Mouse (Mus musculus) liver, embryonic 14.5 days (tissue): ENCODE data around the gene Cdk19. TPM values are rescaled to one million over a fixed set of nuclear protein-coding genes. Genes with fewer than 3 reads are reported as not detected.

ENCODE experiments used
- ATAC-seq: fragments of 200-750 bp; cut with Nextera tagmentation; 2 replicates; pipeline ENCODE4 v1.8.0; 2017; ENCODE audit warnings: moderate number of reproducible peaks, mild to moderate bottlenecking, moderate library complexity; ENCODE audit not compliant: insufficient read depth
- DNase-seq, 3 experiments: peaks; one replicate each; pipeline ENCODE4 v3.0.0-alpha.2; 2012 to 2013; ENCODE audit warnings: low read depth in 3 of 3, low spot score in 3 of 3
- H3K27ac ChIP-seq: fragments of 300-500 bp; sonication (generic); 2 replicates; pipeline ENCODE4 v1.5.1; 2014; ENCODE audit warnings: moderate library complexity, mild to moderate bottlenecking, control low read depth, inconsistent platforms
- H3K27me3 ChIP-seq: fragments of 300-500 bp; sonication (generic); 2 replicates; pipeline ENCODE4 v1.6.1; 2014; ENCODE audit warnings: mild to moderate bottlenecking, low read length, moderate library complexity; ENCODE audit not compliant: control insufficient read depth, insufficient read depth
- H3K36me3 ChIP-seq: fragments of 300-500 bp; sonication (generic); replicated peaks from 2 replicates; pipeline ENCODE4 v1.6.1; 2014; ENCODE audit warnings: low read depth; ENCODE audit not compliant: control insufficient read depth, insufficient read depth
- H3K4me1 ChIP-seq, 2 experiments: fragments of 200-500 bp in 1 of 2; fragments of 300-500 bp in 1 of 2; sonication (generic) in 1 of 2; replicated peaks; 2 replicates each; pipeline ENCODE4 v1.6.1; 2012 to 2014; ENCODE audit warnings: antibody characterized with exemption in 1 of 2, inconsistent platforms in 1 of 2, low read length in 1 of 2; ENCODE audit not compliant: control insufficient read depth in 2 of 2, insufficient read depth in 2 of 2
- H3K4me2 ChIP-seq: fragments of 300-500 bp; sonication (generic); 2 replicates; pipeline ENCODE4 v1.6.1; 2014; ENCODE audit warnings: low read depth, mild to moderate bottlenecking, control low read depth, moderate library complexity
- H3K4me3 ChIP-seq, 2 experiments: fragments of 200-500 bp in 1 of 2; fragments of 300-500 bp in 1 of 2; sonication (generic) in 1 of 2; 2 replicates each; pipeline ENCODE4 v1.5.1; 2012 to 2014; ENCODE audit warnings: low read depth in 2 of 2, low read length in 2 of 2, mild to moderate bottlenecking in 2 of 2, control low read depth in 1 of 2, inconsistent platforms in 1 of 2, moderate library complexity in 1 of 2; ENCODE audit not compliant: insufficient read depth in 1 of 2
- H3K9ac ChIP-seq: fragments of 300-500 bp; sonication (generic); replicated peaks from 2 replicates; pipeline ENCODE4 v1.6.1; 2014; ENCODE audit warnings: mild to moderate bottlenecking, control low read depth, moderate library complexity
- H3K9me3 ChIP-seq: fragments of 300-500 bp; sonication (generic); 2 replicates; pipeline ENCODE4 v1.6.1; 2016; ENCODE audit warnings: low read length, mixed read lengths; ENCODE audit not compliant: control insufficient read depth
- CTCF ChIP-seq: IDR thresholded peaks from 2 replicates; pipeline ENCODE4 v1.5.1; 2016; ENCODE audit warnings: antibody characterized with exemption, low read depth, control low read depth
- EP300 ChIP-seq: IDR thresholded peaks from 2 replicates; pipeline ENCODE4 v1.6.1; 2016; ENCODE audit warnings: antibody characterized with exemption, low read depth
- WGBS: fragments of 180-500 bp; shearing (Covaris S2); extraction: QIAGEN DNeasy Blood & Tissue Kit; methylation state at CpG from one replicate; pipeline ENCODE4 v1.1.7; 2014; ENCODE audit not compliant: insufficient replicate concordance; 5-methylcytosine and 5-hydroxymethylcytosine counted together
- polyA plus RNA-seq, 2 experiments: library from polyadenylated mRNA; depleted of rRNA in 1 of 2; stranded (reverse) in 1 of 2; unstranded in 1 of 2; fragments of >200 nt; fragmentation: Nextera tagmentation in 1 of 2; extraction: Ambion mirVana in 1 of 2; gene quantifications; 2 replicates each; pipeline versions ENCODE4 v1.2.1 to v1.2.3; 2012 to 2014

Cdk19 gene
- polyA plus RNA-seq, 2 experiments, result 3.1 TPM

GRCm38 (mm10) chr10:40406655-40407054 lies 67.3 kb downstream of the Cdk19 start:
- Histone ChIP-seq H3K4me2 (no peak overlapping the region), H3K9me3 (no peaks in the 10 kb centered on the region), H3K9ac (no peak overlapping the region), H3K36me3 (no peaks in the 10 kb centered on the region), H3K27me3 (no peaks in the 10 kb centered on the region), H3K27ac (no peak overlapping the region), H3K4me1 (no peaks in the 10 kb centered on the region), H3K4me3 (no peak overlapping the region)
- ATAC-seq (no peak), DNase-seq (no peak)
- WGBS, result 59% methylated on average over 3 of the region's 3 CpGs
- no peak for TF ChIP-seq CTCF

GRCm38 (mm10) chr10:40409336-40409735 lies 70.0 kb downstream of the Cdk19 start:
- no peak overlapping the region for H3K9ac ChIP-seq
- TF ChIP-seq EP300 (no peak), CTCF (no peak)
- H3K27me3 ChIP-seq, result no peaks in the 10 kb centered on the region
- no peaks in the 10 kb centered on the region for H3K36me3 ChIP-seq
- H3K4me3 ChIP-seq, result no peak overlapping the region
- no peak for ATAC-seq
- H3K27ac ChIP-seq, result no peak overlapping the region
- H3K4me2 ChIP-seq, result no peak overlapping the region
- 49% methylated on average over 2 of the region's 2 CpGs for WGBS
- H3K4me1 ChIP-seq, result no peaks in the 10 kb centered on the region
- no peaks in the 10 kb centered on the region for H3K9me3 ChIP-seq
- no peak for DNase-seq

DNA sequence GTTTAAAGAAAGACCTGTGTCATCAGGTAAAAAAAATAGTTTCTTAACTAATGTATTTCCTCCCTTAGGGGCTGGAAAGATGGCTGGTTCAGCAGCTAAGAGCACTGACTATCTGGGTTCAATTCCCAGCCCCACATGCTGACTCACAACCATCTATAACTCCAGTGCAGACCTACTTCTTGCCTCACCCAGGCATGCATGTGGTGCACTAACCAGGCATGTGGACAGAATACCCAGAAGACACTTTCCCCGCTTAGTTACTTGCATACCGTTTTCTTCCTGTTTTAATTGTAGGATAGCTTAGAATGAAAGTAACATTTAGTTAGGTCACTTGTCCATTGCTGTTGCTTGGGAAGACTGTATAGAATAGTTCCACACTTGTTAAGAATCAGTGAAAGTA lies 72.0 kb downstream of the Cdk19 start:
- TF ChIP-seq CTCF (no peak), EP300 (no peak)
- H3K4me1 ChIP-seq, result no peaks in the 10 kb centered on the region
- ATAC-seq (no peak), DNase-seq (no peak)
- H3K4me3 ChIP-seq, result no peak overlapping the region
- H3K36me3 ChIP-seq, result no peaks in the 10 kb centered on the region
- no peaks in the 10 kb centered on the region for H3K27me3 ChIP-seq
- H3K9ac ChIP-seq, result no peak overlapping the region
- H3K9me3 ChIP-seq, result no peaks in the 10 kb centered on the region
- no peak overlapping the region for H3K27ac ChIP-seq
- 82% methylated on average over 2 of the region's 2 CpGs for WGBS
- no peak overlapping the region for H3K4me2 ChIP-seq

DNA sequence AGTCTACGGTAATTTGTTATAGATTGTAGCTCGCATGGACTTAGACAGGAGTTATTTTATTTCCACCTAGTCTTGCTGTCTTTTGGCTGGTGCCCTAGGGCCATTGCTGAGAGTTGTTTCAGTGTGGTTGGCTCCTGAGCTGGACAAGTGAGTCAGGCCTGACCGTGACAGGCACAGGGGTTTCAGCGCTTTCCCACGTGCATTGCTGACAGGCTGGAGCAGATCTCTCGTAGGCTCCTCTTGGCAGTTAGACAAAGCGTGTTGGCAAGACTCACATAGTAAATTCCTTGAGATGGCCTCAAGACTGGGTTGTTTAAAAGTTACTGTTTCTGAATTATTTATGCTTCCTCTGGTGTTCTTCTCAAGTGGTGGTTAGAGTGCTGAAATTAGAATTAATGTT lies 77.6 kb downstream of the Cdk19 start:
- ATAC-seq (no peak), DNase-seq (no peak)
- H3K4me3 ChIP-seq, result no peak overlapping the region
- WGBS, result 76% methylated on average over 7 of the region's 7 CpGs
- no peak overlapping the region for H3K9ac ChIP-seq
- TF ChIP-seq CTCF (no peak), EP300 (no peak)
- H3K4me1 ChIP-seq, result no peaks in the 10 kb centered on the region; a peak in 1 of 4 replicates
- H3K27ac ChIP-seq, result no peak overlapping the region
- no peak overlapping the region for H3K4me2 ChIP-seq
- no peaks in the 10 kb centered on the region for H3K36me3 ChIP-seq
- no peaks in the 10 kb centered on the region for H3K27me3 ChIP-seq
- H3K9me3 ChIP-seq, result no peaks in the 10 kb centered on the region

- no peak overlapping the region for H3K4me3 ChIP-seq
- H3K4me1 ChIP-seq, result no peaks in the 10 kb centered on the region; a peak in 2 of 4 replicates
- H3K36me3 ChIP-seq, result no peaks in the 10 kb centered on the region
- no peak overlapping the region for H3K4me2 ChIP-seq
- DNase-seq (no peak), ATAC-seq (no peak)
- no peak for TF ChIP-seq CTCF
- TF ChIP-seq EP300, result no peak
- 62% methylated on average over 4 of the region's 4 CpGs for WGBS
- H3K9ac ChIP-seq, result no peak overlapping the region
- no peaks in the 10 kb centered on the region for H3K9me3 ChIP-seq
- no peak overlapping the region for H3K27ac ChIP-seq
- H3K27me3 ChIP-seq, result no peaks in the 10 kb centered on the region
Measured at GRCm38 (mm10) chr10:40419841-40420240, 80.5 kb downstream of the Cdk19 start.
